ENCODE assay signal across 21 mouse cellular contexts in genomic region chr17:12614511-12615385, GRCm38 (mm10). TPM values are rescaled to one million over a fixed set of nuclear protein-coding genes. Genes with fewer than 3 reads are reported as not detected.
A peak's percentile ranks its signal among the peaks of the same experiment; 100 is the strongest.
DNase-seq lines count a peak whose midpoint lies in the region; ATAC-seq and TF ChIP-seq lines count a peak whose summit lies in the region.
"Had no signal": no experiment of that assay in that cellular context is flagged by ENCODE, and none has a peak within 500 bp of the region (broad histone marks: within the 10 kb centered on the region; RNA-seq: fewer than 3 reads in every experiment).

No protein-coding gene starts in this region.

- dilution Hi-C loops in CH12.LX (cut with MboI; ENCODE audit: extremely low pct_ligation_motif_present, extremely low pct_unique_long_range_greater_than_20kb, low sequenced_read_pairs), result no loop called here

- no peaks in the 10 kb centered on the region for H3K27me3 ChIP-seq in lung, embryonic 16.5 days (ENCODE audit: control insufficient read depth, insufficient read depth, low read depth, low read length)
- H3K27me3 ChIP-seq in CH12.LX (replicated peaks), result no peaks in the 10 kb centered on the region
- H3K27me3 ChIP-seq in forebrain, embryonic 15.5 days, result no peaks in the 10 kb centered on the region
- H3K27me3 ChIP-seq in forebrain, embryonic 11.5 days (ENCODE audit: control insufficient read depth, insufficient read depth, low read length), result no peaks in the 10 kb centered on the region
- H3K27me3 ChIP-seq: heart, embryonic 15.5 days; hindbrain, embryonic 13.5 days had no signal

- peaks cover 3% of the 10 kb centered on the region; the same call in 1 of the 2 replicates for H3K4me1 ChIP-seq in lung, embryonic 16.5 days (replicated peaks; ENCODE audit: control insufficient read depth, insufficient read depth, low read length)
- H3K4me1 ChIP-seq in CH12.LX (ENCODE audit: control insufficient read depth in 1 of 2, insufficient read depth in 2 of 2), result peaks cover 3 to 4% of the 10 kb centered on the region in 2 experiments; a peak in 1 of 4 replicates
- no peaks in the 10 kb centered on the region for H3K4me1 ChIP-seq in forebrain, embryonic 15.5 days
- no peaks in the 10 kb centered on the region for H3K4me1 ChIP-seq in forebrain, embryonic 11.5 days (replicated peaks; ENCODE audit: control insufficient read depth, insufficient read depth, low read length)
- H3K4me1 ChIP-seq: embryonic facial prominence, embryonic 10.5 days; heart, embryonic 15.5 days; hindbrain, embryonic 13.5 days had no signal

- in situ Hi-C loops in CH12.LX (cut with MboI; ENCODE audit: low pct_ligation_motif_present, low pct_unique_long_range_greater_than_20kb, low sequenced_read_pairs), result no loop called here

- TF ChIP-seq POLR2A in CH12.LX (IDR thresholded peaks at IDR 0.05; ENCODE audit: low read depth, low read length), result no peak

- no peak overlapping the region for H3K4me3 ChIP-seq in lung, embryonic 16.5 days (ENCODE audit: low read length)
- no peak overlapping the region for H3K4me3 ChIP-seq in CH12.LX (replicated peaks in 1 of 3; ENCODE audit: low read depth in 2 of 3, low read length in 2 of 3, poor library complexity in 1 of 3)
- H3K4me3 ChIP-seq in forebrain, embryonic 15.5 days, result no peak overlapping the region
- no peak overlapping the region for H3K4me3 ChIP-seq in forebrain, embryonic 11.5 days (ENCODE audit: low read depth, low read length)
- H3K4me3 ChIP-seq: embryonic facial prominence, embryonic 10.5 days; heart, embryonic 15.5 days; hindbrain, embryonic 13.5 days had no signal

- no peaks in the 10 kb centered on the region for H3K9me3 ChIP-seq in lung, embryonic 16.5 days (ENCODE audit: control insufficient read depth, low read length)
- H3K9me3 ChIP-seq in CH12.LX (replicated peaks; ENCODE audit: low read length), result no peaks in the 10 kb centered on the region
- no peaks in the 10 kb centered on the region for H3K9me3 ChIP-seq in forebrain, embryonic 15.5 days
- H3K9me3 ChIP-seq in forebrain, embryonic 11.5 days (ENCODE audit: control insufficient read depth, low read length), result no peaks in the 10 kb centered on the region
- H3K9me3 ChIP-seq: embryonic facial prominence, embryonic 10.5 days; heart, embryonic 15.5 days; hindbrain, embryonic 13.5 days had no signal

- H3K27ac ChIP-seq in lung, embryonic 16.5 days (ENCODE audit: low read length), result 0 out of 2 replicates have a peak overlapping the region, but pooled peaks have one; percentile 28
- no peak overlapping the region for H3K27ac ChIP-seq in CH12.LX (ENCODE audit: insufficient read depth, low read depth)
- no peak overlapping the region for H3K27ac ChIP-seq in forebrain, embryonic 15.5 days (replicated peaks)
- H3K27ac ChIP-seq in forebrain, embryonic 11.5 days (ENCODE audit: low read depth, low read length), result no peak overlapping the region
- H3K27ac ChIP-seq: embryonic facial prominence, embryonic 10.5 days; heart, embryonic 15.5 days; hindbrain, embryonic 13.5 days had no signal

- H3K4me2 ChIP-seq in lung, embryonic 16.5 days (ENCODE audit: low read depth, low read length), result no peak overlapping the region
- H3K4me2 ChIP-seq in CH12.LX (ENCODE audit: insufficient read depth, low read depth, poor library complexity, severe bottlenecking), result no peak overlapping the region
- H3K4me2 ChIP-seq in forebrain, embryonic 15.5 days (replicated peaks), result no peak overlapping the region
- H3K4me2 ChIP-seq in forebrain, embryonic 11.5 days (ENCODE audit: low read depth, low read length, severe bottlenecking), result no peak overlapping the region
- H3K4me2 ChIP-seq: heart, embryonic 11.5 days; heart, embryonic 15.5 days; hindbrain, embryonic 13.5 days had no signal

- H3K36me3 ChIP-seq in lung, embryonic 16.5 days (ENCODE audit: control insufficient read depth, insufficient read depth, low read length), result no peaks in the 10 kb centered on the region
- no peaks in the 10 kb centered on the region for H3K36me3 ChIP-seq in CH12.LX (replicated peaks in 1 of 2; ENCODE audit: control insufficient read depth in 1 of 2, insufficient read depth in 1 of 2, low read length in 1 of 2)
- no peaks in the 10 kb centered on the region for H3K36me3 ChIP-seq in forebrain, embryonic 15.5 days
- no peaks in the 10 kb centered on the region for H3K36me3 ChIP-seq in forebrain, embryonic 11.5 days (ENCODE audit: control insufficient read depth, insufficient read depth, low read length)
- H3K36me3 ChIP-seq: embryonic facial prominence, embryonic 10.5 days; heart, embryonic 15.5 days; hindbrain, embryonic 13.5 days had no signal

- TF ChIP-seq CTCF in CH12.LX (conservative IDR thresholded peaks at IDR 0.05 in 1 of 2, IDR thresholded peaks at IDR 0.05 in 1 of 2; ENCODE audit: low read depth in 2 of 2, low read length in 2 of 2), result no peak

- no peak for TF ChIP-seq EP300 in CH12.LX (IDR thresholded peaks at IDR 0.05; ENCODE audit: low read length)

- DNase-seq in lung, adult 18-20 months, result no peak
- no peak for DNase-seq in CH12.LX (ENCODE audit: extremely low read depth)
- peak; percentile 20 for DNase-seq in induced T-regulatory cell, adult 2 months (ENCODE audit: low read depth)
- DNase-seq in cerebellum, postnatal 36 days, result no peak
- DNase-seq in forebrain, embryonic 11.5 days (ENCODE audit: low spot score), result no peak
- DNase-seq: adrenal gland, postnatal 14 days; cerebellum, adult 18-20 months; cerebellum, adult 9-11 months; gastrocnemius, postnatal 36 days; heart, adult 18-20 months; heart, postnatal 14 days had no signal

- ATAC-seq in lung, embryonic 16.5 days (ENCODE audit: low read depth), result no peak
- no peak for ATAC-seq in forebrain, embryonic 15.5 days (replicated peaks)
- ATAC-seq in forebrain, embryonic 11.5 days (replicated peaks; ENCODE audit: low FRiP score), result no peak
- ATAC-seq: forebrain, embryonic 14.5 days; intestine, postnatal 0 days had no signal

- 75% methylated on average over 15 of the region's 15 CpGs for WGBS in lung, embryonic 16.5 days
- WGBS in forebrain, embryonic 15.5 days, result 89% methylated on average over 15 of the region's 15 CpGs
- 86% methylated on average over 15 of the region's 15 CpGs for WGBS in forebrain, embryonic 11.5 days

- no peak for TF ChIP-seq RAD21 in CH12.LX (IDR thresholded peaks at IDR 0.05; ENCODE audit: low read depth, low read length)

- H3K9ac ChIP-seq in lung, embryonic 16.5 days (ENCODE audit: low read length), result no peak overlapping the region
- no peak overlapping the region for H3K9ac ChIP-seq in CH12.LX (ENCODE audit: insufficient read depth, low read depth)
- no peak overlapping the region for H3K9ac ChIP-seq in forebrain, embryonic 15.5 days (replicated peaks)
- H3K9ac ChIP-seq in forebrain, embryonic 11.5 days (ENCODE audit: low read length), result no peak overlapping the region
- H3K9ac ChIP-seq: heart, embryonic 15.5 days; hindbrain, embryonic 13.5 days had no signal

- H3K79me2 ChIP-seq in CH12.LX (replicated peaks; ENCODE audit: control insufficient read depth, extremely low read depth, insufficient read depth, poor library complexity, severe bottlenecking), result no peaks in the 10 kb centered on the region

TF ChIP-seq in CH12.LX, 34 proteins besides CTCF, POLR2A, EP300 and RAD21:
- TF ChIP-seq BHLHE40 (IDR thresholded peaks at IDR 0.05; ENCODE audit: low read depth, low read length) (0 out of 2 replicates have a peak, but pooled peaks have one; percentile 7), ZKSCAN1 (IDR thresholded peaks at IDR 0.05; ENCODE audit: borderline replicate concordance, low read depth, low read length) (no peak)

RNA-seq across cellular contexts. Expression of gene Slc22a2, which starts 30.8 kb away (rescaled TPM):
- polyA plus RNA-seq in lung, embryonic 16.5 days (2015; fragmentation: Nextera tagmentation; extraction: Ambion mirVana), result not detected in 2 replicates
- total RNA-seq in CH12.LX (2012; rRNA removed) (not detected in 2 replicates), CH12.LX (2014; rRNA removed) (not detected in 2 replicates)
- not detected in 2 replicates for polyA plus RNA-seq in CH12.LX (2012; ENCODE audit: insufficient read length, low read depth)
- polyA plus RNA-seq in forebrain, embryonic 15.5 days (2015; fragmentation: Nextera tagmentation; extraction: Ambion mirVana), result 0.50 and 1.0 TPM in 2 replicates
- polyA plus RNA-seq in forebrain, embryonic 11.5 days (2014; fragmentation: Nextera tagmentation; extraction: Ambion mirVana), result not detected in 2 replicates
- total RNA-seq: gastrocnemius, adult 8-10 months; gastrocnemius, postnatal 36 days; heart, adult 18-20 months; heart, postnatal 14 days; hematopoietic stem cell, adult 5-6 weeks had no signal
- polyA plus RNA-seq: embryonic facial prominence, embryonic 10.5 days; heart, embryonic 11.5 days; heart, embryonic 15.5 days; intestine, postnatal 0 days had no signal
